Mouse (Mus musculus) testis, adult 2 months (tissue): ENCODE results near the gene Rpl5. TPM values are rescaled to one million over a fixed set of nuclear protein-coding genes. Genes with fewer than 3 reads are reported as not detected.

Experiments
- H3K27ac ChIP-seq: fragments of 200-500 bp; 2 replicates; pipeline ENCODE4 v1.5.1; 2012; ENCODE audit warnings: low read depth, low read length; ENCODE audit not compliant: control insufficient read depth, insufficient read depth
- H3K27me3 ChIP-seq: fragments of 200-500 bp; 2 replicates; pipeline ENCODE4 v1.6.1; 2012; ENCODE audit warnings: mild to moderate bottlenecking, low read length, moderate library complexity; ENCODE audit not compliant: control insufficient read depth, insufficient read depth
- H3K36me3 ChIP-seq: fragments of 200-500 bp; 2 replicates; pipeline ENCODE4 v1.6.1; 2012; ENCODE audit warnings: mild to moderate bottlenecking, low read length; ENCODE audit not compliant: control insufficient read depth, insufficient read depth
- H3K4me1 ChIP-seq: fragments of 200-500 bp; 2 replicates; pipeline ENCODE4 v1.6.1; 2012; ENCODE audit warnings: low read length; ENCODE audit not compliant: control insufficient read depth, insufficient read depth
- H3K4me3 ChIP-seq: fragments of 200-500 bp; 2 replicates; pipeline ENCODE4 v1.5.1; 2012; ENCODE audit warnings: low read depth, mild to moderate bottlenecking, low read length, moderate library complexity, mixed read lengths; ENCODE audit not compliant: control insufficient read depth
- CTCF ChIP-seq: fragments of 200-500 bp; IDR thresholded peaks from 2 replicates; pipeline ENCODE4 v1.5.1; 2012; ENCODE audit warnings: low read depth, mild to moderate bottlenecking, inconsistent platforms, low read length, moderate library complexity; ENCODE audit not compliant: control insufficient read depth, insufficient read depth, insufficient replicate concordance
- POLR2A ChIP-seq: fragments of 200-500 bp; IDR thresholded peaks from 2 replicates; pipeline ENCODE4 v1.6.1; 2012; ENCODE audit warnings: low read depth, mild to moderate bottlenecking, inconsistent platforms, low read length, moderate library complexity; ENCODE audit not compliant: control insufficient read depth
- polyA plus RNA-seq: library from polyadenylated mRNA; depleted of rRNA; stranded (reverse); fragments of >200 nt; gene quantifications from 2 replicates; pipeline ENCODE4 v1.2.3, GENCODE M21; 2012; rRNA removed

Rpl5 gene
- 20.7 and 20.9 TPM in 2 replicates for polyA plus RNA-seq

DNA sequence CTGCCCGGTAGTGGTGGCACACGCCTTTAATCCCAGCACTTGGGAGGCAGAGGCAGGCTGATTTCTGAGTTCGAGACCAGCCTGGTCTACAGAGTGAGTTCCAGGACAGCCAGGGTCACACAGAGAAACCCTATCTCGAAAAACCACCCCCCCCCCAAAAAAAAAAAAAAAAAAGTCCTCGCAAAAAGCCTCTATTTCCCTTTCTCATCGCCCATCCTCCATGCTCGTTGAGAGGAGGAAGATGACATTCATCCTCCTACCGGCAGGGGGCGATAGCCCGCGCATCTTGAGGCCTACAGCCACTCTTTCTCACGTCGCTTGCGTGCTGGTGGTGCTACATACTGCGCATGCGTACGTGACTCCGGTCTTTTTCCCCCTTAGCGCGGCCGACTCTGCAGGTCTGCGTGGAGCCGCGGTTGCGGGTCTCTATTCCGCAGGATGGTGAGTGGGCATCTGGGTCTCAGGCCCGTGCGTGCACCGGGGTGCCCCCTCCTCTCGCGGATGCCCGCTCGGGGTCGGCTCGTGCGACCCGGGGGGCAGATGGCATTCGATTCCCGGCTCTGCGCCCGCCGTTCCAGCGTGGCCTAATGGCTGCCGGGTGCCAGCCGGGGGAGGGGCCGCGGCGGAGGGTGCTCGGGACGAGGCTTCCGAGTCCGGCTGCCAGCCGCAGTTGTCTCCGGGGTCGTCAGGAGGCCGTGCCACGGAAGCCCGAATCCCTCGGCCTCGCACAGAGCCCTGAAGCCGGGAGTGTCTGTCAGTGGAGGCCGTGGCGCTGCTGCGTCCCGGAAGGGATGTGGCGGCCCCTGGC is at the start of gene Rpl5:
Gene Rpl5, plus strand, starts transcription at position 297 of the 808 bp plus-strand sequence.
- H3K27ac ChIP-seq, result peak within 1 kb of the TSS; percentile 82
- no peaks in the 10 kb centered on the region for H3K27me3 ChIP-seq
- H3K4me3 ChIP-seq, result peak within 1 kb of the TSS; percentile 94
- no peaks in the 10 kb centered on the region for H3K36me3 ChIP-seq
- H3K4me1 ChIP-seq, result no peaks in the 10 kb centered on the region
- peak; percentile 99 for TF ChIP-seq CTCF
- peak; percentile 97 for TF ChIP-seq POLR2A

DNA sequence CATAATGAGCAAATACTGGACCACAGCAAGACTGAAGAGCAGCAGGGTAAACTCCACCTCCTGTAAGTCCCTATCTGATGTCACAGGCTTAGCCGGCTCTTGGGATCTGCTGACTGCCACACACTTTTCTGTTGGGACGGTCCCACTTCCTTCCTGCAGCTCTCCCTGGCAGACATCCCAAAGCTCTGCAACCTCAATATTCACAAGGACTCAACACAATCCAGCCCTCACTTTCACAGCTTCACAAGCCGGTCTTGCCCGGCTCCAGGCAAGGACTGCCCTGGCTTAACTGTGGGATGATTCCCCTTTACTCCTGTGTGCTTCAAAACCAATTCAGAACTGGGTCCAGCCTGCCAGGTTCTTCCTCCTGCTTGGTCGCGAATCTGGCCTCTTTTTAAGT is 46.5 kb upstream of the Rpl5 start:
- H3K27me3 ChIP-seq, result no peaks in the 10 kb centered on the region
- no peak overlapping the region for H3K4me3 ChIP-seq
- no peaks in the 10 kb centered on the region for H3K36me3 ChIP-seq
- H3K4me1 ChIP-seq, result no peaks in the 10 kb centered on the region
- no peak overlapping the region for H3K27ac ChIP-seq
- no peak for TF ChIP-seq POLR2A
- TF ChIP-seq CTCF, result no peak

DNA sequence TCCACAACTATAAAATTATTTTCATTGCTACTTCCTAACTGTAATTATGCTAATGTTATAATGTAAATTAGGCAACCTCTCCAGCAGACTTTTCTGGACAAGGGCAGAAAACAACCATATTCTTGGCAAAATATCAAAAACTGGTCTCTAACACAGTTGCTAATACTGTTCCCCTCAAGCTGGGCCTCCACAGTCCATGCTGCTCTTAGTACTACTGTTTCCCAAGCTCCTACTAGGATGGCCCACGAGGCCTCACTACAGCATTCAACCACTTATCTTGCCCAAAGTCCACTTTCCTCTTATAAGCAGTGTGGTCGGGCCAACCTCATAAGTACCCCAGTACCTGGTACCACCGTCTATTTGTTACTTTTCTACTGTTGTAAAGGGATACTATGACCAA is 45.7 kb upstream of the Rpl5 start:
- no peaks in the 10 kb centered on the region for H3K4me1 ChIP-seq
- no peak overlapping the region for H3K4me3 ChIP-seq
- no peak overlapping the region for H3K27ac ChIP-seq
- no peaks in the 10 kb centered on the region for H3K27me3 ChIP-seq
- H3K36me3 ChIP-seq, result no peaks in the 10 kb centered on the region
- no peak for TF ChIP-seq CTCF
- no peak for TF ChIP-seq POLR2A

DNA sequence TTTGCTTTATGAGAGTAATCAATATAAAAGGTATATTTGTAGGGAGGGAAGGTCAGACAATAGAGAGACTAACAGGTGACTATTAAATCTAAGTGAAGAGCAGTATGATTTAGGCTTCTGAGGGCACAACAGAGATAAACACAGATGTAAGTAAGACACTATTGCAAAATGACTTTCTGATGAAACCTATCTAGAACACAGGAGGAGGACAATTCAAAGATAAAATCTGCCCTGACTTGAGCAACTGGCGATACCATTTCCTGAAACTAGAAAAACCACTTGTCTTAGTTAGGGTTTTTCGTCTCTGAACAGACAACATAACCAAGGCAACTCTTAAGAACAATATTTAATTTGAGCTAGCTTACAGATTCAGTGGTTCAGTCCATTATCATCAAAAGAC is 44.8 kb upstream of the Rpl5 start:
- Histone ChIP-seq H3K4me3 (no peak overlapping the region), H3K4me1 (no peaks in the 10 kb centered on the region), H3K27ac (no peak overlapping the region), H3K36me3 (no peaks in the 10 kb centered on the region), H3K27me3 (no peaks in the 10 kb centered on the region)
- no peak for TF ChIP-seq CTCF
- no peak for TF ChIP-seq POLR2A

DNA sequence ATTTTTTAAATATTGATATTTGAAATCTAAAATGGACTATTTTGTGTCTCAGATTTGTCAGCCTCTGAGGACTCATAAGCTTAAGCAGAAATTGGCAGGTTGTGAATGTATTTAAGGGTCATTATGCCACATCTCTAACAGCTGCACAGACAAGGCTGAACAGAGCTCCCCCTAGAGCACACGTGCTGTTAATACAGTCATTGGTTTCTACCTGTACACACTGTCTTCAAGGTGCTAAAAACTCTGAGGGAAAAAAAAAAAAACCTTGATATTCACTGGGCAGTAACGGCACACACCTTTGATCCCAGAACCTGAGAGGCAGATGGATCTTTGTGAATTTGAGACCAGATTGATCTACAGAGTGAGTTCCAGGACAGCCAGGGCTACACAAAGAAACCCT is 41.3 kb upstream of the Rpl5 start:
- Histone ChIP-seq H3K4me3 (no peak overlapping the region), H3K4me1 (no peaks in the 10 kb centered on the region), H3K27me3 (no peaks in the 10 kb centered on the region), H3K36me3 (no peaks in the 10 kb centered on the region), H3K27ac (no peak overlapping the region)
- TF ChIP-seq POLR2A, result no peak
- no peak for TF ChIP-seq CTCF

DNA sequence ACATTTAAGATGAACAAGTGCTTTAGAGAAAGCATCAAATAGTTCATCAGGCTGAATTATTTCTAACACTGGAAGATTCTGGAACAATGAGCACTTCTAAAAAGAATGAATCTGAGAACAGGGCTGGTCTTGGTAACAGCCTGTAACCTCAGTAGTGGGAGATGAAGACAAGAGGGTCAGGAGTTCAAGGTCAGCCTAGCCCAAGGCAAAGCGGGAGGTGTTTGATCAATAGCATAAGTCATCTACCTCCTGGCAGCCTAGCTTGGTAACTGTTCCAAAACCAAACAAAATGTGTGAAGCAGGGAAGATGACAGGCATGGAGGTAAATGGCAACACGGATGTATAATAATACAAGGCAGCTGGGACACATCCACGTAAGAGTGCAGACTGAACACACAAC is 36.3 kb upstream of the Rpl5 start:
- Histone ChIP-seq H3K36me3 (no peaks in the 10 kb centered on the region), H3K27me3 (no peaks in the 10 kb centered on the region), H3K4me1 (no peaks in the 10 kb centered on the region; the same call in 1 of the 2 replicates), H3K4me3 (no peak overlapping the region), H3K27ac (no peak overlapping the region)
- TF ChIP-seq POLR2A, result no peak
- no peak for TF ChIP-seq CTCF

DNA sequence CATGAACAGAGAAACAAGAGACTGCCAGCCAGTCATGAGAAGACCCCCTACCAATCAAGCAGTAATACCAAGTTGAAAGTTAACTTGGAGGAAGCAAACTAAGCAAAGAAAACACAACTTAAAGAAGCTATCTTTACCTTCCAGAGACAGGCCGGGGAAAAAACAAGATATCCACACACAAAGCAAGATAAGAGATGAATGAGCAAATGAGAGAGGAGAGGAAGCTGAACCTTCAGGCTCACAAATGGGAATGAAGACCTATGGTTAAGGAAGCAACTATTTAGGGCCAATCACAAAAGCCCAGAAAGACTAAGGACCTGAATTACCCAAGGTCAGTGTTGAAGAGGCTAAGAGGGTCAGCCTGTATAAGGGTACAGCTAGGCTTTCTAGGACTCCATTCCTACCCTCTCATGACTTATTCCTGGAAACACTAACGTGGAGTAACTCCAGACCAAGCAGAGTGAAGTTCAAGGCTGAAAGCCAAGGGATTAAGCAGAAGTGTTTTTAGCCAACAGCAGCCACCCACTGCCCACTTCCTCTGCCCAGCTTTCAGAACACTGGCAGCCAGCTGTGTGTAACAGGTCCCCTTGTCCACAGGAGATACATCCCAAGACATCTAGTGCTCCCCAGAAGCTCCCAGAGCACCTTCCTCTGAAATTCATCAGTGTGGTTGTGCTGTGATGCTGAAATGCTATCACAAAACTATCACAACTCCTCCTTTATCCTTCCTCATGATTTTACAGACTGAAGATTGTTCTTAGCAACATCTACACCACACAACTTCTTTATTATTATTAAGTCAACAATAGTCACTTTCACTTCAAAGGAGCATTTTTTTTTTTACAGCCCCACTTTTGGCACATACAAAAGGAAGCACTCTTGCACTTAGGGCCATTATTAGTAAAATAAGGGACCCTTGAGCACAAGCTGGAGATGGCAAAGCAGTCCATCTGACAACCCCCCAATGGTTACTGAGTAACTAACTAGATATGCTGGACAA is 33.9 kb upstream of the Rpl5 start:
- Histone ChIP-seq H3K4me1 (peaks cover 2% of the 10 kb centered on the region), H3K27ac (no peak overlapping the region), H3K36me3 (no peaks in the 10 kb centered on the region), H3K4me3 (peak overlapping the region; percentile 34; the same call in 1 of the 2 replicates), H3K27me3 (no peaks in the 10 kb centered on the region)
- no peak for TF ChIP-seq CTCF
- no peak for TF ChIP-seq POLR2A
